Mouse (Mus musculus) liver, embryonic 14.5 days (tissue): ENCODE data around the gene Ccdc6. TPM values are rescaled to one million over a fixed set of nuclear protein-coding genes. Genes with fewer than 3 reads are reported as not detected.
A peak's percentile ranks its signal among the peaks of the same experiment; 100 is the strongest.

Experiments
- ATAC-seq: fragments of 200-750 bp; cut with Nextera tagmentation; 2 replicates; pipeline ENCODE4 v1.8.0; 2017; ENCODE audit warnings: moderate number of reproducible peaks, mild to moderate bottlenecking, moderate library complexity; ENCODE audit not compliant: insufficient read depth
- DNase-seq, 3 experiments: peaks; one replicate each; pipeline ENCODE4 v3.0.0-alpha.2; 2012 to 2013; ENCODE audit warnings: low read depth in 3 of 3, low spot score in 3 of 3
- H3K27ac ChIP-seq: fragments of 300-500 bp; sonication (generic); 2 replicates; pipeline ENCODE4 v1.5.1; 2014; ENCODE audit warnings: moderate library complexity, mild to moderate bottlenecking, control low read depth, inconsistent platforms
- H3K27me3 ChIP-seq: fragments of 300-500 bp; sonication (generic); 2 replicates; pipeline ENCODE4 v1.6.1; 2014; ENCODE audit warnings: mild to moderate bottlenecking, low read length, moderate library complexity; ENCODE audit not compliant: control insufficient read depth, insufficient read depth
- H3K36me3 ChIP-seq: fragments of 300-500 bp; sonication (generic); replicated peaks from 2 replicates; pipeline ENCODE4 v1.6.1; 2014; ENCODE audit warnings: low read depth; ENCODE audit not compliant: control insufficient read depth, insufficient read depth
- H3K4me1 ChIP-seq, 2 experiments: fragments of 200-500 bp in 1 of 2; fragments of 300-500 bp in 1 of 2; sonication (generic) in 1 of 2; replicated peaks; 2 replicates each; pipeline ENCODE4 v1.6.1; 2012 to 2014; ENCODE audit warnings: antibody characterized with exemption in 1 of 2, inconsistent platforms in 1 of 2, low read length in 1 of 2; ENCODE audit not compliant: control insufficient read depth in 2 of 2, insufficient read depth in 2 of 2
- H3K4me2 ChIP-seq: fragments of 300-500 bp; sonication (generic); 2 replicates; pipeline ENCODE4 v1.6.1; 2014; ENCODE audit warnings: low read depth, mild to moderate bottlenecking, control low read depth, moderate library complexity
- H3K4me3 ChIP-seq, 2 experiments: fragments of 200-500 bp in 1 of 2; fragments of 300-500 bp in 1 of 2; sonication (generic) in 1 of 2; 2 replicates each; pipeline ENCODE4 v1.5.1; 2012 to 2014; ENCODE audit warnings: low read depth in 2 of 2, low read length in 2 of 2, mild to moderate bottlenecking in 2 of 2, control low read depth in 1 of 2, inconsistent platforms in 1 of 2, moderate library complexity in 1 of 2; ENCODE audit not compliant: insufficient read depth in 1 of 2
- H3K9ac ChIP-seq: fragments of 300-500 bp; sonication (generic); replicated peaks from 2 replicates; pipeline ENCODE4 v1.6.1; 2014; ENCODE audit warnings: mild to moderate bottlenecking, control low read depth, moderate library complexity
- H3K9me3 ChIP-seq: fragments of 300-500 bp; sonication (generic); 2 replicates; pipeline ENCODE4 v1.6.1; 2016; ENCODE audit warnings: low read length, mixed read lengths; ENCODE audit not compliant: control insufficient read depth
- CTCF ChIP-seq: IDR thresholded peaks from 2 replicates; pipeline ENCODE4 v1.5.1; 2016; ENCODE audit warnings: antibody characterized with exemption, low read depth, control low read depth
- EP300 ChIP-seq: IDR thresholded peaks from 2 replicates; pipeline ENCODE4 v1.6.1; 2016; ENCODE audit warnings: antibody characterized with exemption, low read depth
- WGBS: fragments of 180-500 bp; shearing (Covaris S2); extraction: QIAGEN DNeasy Blood & Tissue Kit; methylation state at CpG from one replicate; pipeline ENCODE4 v1.1.7; 2014; ENCODE audit not compliant: insufficient replicate concordance; 5-methylcytosine and 5-hydroxymethylcytosine counted together
- polyA plus RNA-seq, 2 experiments: library from polyadenylated mRNA; depleted of rRNA in 1 of 2; stranded (reverse) in 1 of 2; unstranded in 1 of 2; fragments of >200 nt; fragmentation: Nextera tagmentation in 1 of 2; extraction: Ambion mirVana in 1 of 2; gene quantifications; 2 replicates each; pipeline versions ENCODE4 v1.2.1 to v1.2.3; 2012 to 2014

The Ccdc6 gene
- polyA plus RNA-seq, 2 experiments, result 8.3 to 9.5 TPM

- peaks cover 0 to 3% of the 10 kb centered on the region in 2 experiments; a peak in 1 of 4 replicates for H3K4me1 ChIP-seq
- no peak overlapping the region for H3K4me2 ChIP-seq
- no peak for ATAC-seq
- WGBS, result 81% methylated on average over 13 of the region's 13 CpGs
- peaks cover 24% of the 10 kb centered on the region for H3K36me3 ChIP-seq
- TF ChIP-seq CTCF, result peak; percentile 29
- no peak for TF ChIP-seq EP300
- no peaks in the 10 kb centered on the region for H3K27me3 ChIP-seq
- no peak overlapping the region for H3K27ac ChIP-seq
- H3K4me3 ChIP-seq, result no peak overlapping the region
- no peak overlapping the region for H3K9ac ChIP-seq
- H3K9me3 ChIP-seq, result no peaks in the 10 kb centered on the region
- DNase-seq, result no peak
Observed at GRCm38 (mm10) chr10:70189864-70190263, 92.9 kb downstream of the Ccdc6 start.

DNA sequence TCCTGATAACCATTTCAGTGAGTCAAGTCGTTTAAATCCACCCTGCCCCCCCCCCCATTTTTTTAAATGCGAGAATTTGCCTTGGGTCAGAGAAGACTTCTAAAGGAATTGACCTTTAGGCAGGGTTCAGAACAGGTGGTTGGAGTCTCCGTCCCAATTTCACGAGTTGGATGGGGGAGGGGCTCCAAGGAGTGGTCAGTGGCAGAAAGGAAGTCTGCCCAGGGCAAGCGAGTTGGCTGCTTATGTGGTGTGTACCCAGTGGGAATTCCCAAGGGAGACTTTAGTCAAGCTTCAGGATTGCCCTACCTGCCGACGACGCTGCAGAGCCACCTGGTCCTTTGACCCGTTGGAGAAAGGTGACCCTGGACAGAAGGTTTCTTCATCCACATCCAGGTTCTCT lies 97.4 kb downstream of the Ccdc6 start:
- no peak for TF ChIP-seq CTCF
- TF ChIP-seq EP300, result no peak
- 67% methylated on average over 9 of the region's 9 CpGs for WGBS

DNA sequence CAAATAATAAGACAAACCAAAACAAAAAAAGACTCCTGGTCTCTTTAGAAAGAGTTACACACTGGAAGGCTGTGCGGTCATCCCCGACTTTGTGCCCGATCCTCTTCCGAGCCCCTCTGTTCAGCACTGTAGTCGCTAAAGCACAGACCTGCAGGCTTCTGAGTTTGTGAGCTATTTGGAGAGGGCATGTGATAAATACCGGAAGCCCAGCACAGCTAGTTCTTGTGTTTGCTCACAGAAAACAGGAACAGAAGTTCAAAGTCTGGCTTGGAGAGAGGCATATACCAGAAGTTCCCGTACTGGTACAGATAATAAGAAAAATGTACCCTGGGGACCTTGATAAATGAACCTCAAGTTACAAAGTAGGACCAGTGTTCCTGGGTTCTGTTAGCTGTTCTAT lies 98.4 kb downstream of the Ccdc6 start:
- Histone ChIP-seq H3K27me3 (no peaks in the 10 kb centered on the region), H3K27ac (peak overlapping the region; percentile 22; the same call in 1 of the 2 replicates), H3K4me2 (peak overlapping the region; percentile 20; the same call in 1 of the 2 replicates), H3K9me3 (no peaks in the 10 kb centered on the region), H3K36me3 (peaks cover 2% of the 10 kb centered on the region), H3K4me1 (peaks cover 0 to 16% of the 10 kb centered on the region in 2 experiments; a peak in 2 of 4 replicates), H3K9ac (no peak overlapping the region), H3K4me3 (no peak overlapping the region)
- TF ChIP-seq CTCF, result no peak
- no peak for TF ChIP-seq EP300
- ATAC-seq (peak; percentile 42; the same call in 1 of the 2 replicates), DNase-seq (peak in 2 of 3 experiments; percentile 13 to 17)
- WGBS, result 37% methylated on average over 7 of the region's 7 CpGs

More for the DNA sequence above, 97.4 kb downstream of the Ccdc6 start:
- Histone ChIP-seq H3K4me1 (peaks cover 0 to 16% of the 10 kb centered on the region in 2 experiments; a peak in 2 of 4 replicates), H3K27me3 (no peaks in the 10 kb centered on the region), H3K36me3 (peaks cover 9% of the 10 kb centered on the region), H3K4me3 (no peak overlapping the region), H3K9me3 (no peaks in the 10 kb centered on the region), H3K27ac (no peak overlapping the region), H3K9ac (no peak overlapping the region), H3K4me2 (no peak overlapping the region)
- ATAC-seq (no peak), DNase-seq (no peak)

DNA sequence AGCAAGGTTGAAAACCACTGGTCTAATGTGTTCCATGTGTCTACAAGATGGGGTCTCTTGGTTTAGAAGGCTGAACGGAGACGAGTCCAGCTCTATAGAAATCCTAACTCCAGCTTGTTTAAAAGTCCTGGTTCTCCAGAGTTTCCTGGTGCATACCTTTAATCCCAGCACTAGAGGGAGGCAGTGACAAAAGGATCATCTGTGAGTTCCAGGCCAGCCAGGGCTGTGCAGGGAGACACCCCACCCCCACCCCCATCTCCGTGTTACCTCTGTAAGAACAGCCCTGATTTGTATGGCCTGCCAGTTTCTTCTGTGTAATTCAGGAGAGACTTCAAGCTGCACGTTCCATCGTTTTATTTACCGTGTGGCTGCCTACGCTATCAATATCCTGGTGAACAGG lies 98.9 kb downstream of the Ccdc6 start:
- no peak overlapping the region for H3K9ac ChIP-seq

DNA sequence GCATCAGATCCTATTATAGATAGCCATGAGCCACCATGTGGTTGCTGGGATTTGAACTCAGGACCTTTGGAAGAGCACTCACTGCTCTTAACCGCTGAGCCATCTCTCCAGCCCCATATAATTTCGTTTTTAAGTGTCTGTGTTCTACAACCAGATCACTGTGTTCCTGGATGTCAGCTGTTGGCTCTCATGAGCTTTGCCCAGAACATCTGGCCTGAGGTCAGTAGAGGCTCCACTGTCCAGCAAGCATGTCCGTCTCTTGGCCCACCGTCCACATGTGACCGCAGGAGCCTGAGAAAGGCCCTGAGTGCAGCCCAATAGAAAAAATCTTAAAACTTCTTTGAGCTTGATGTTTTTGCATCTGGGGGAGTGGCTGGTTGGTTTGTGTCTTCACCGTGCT lies 99.7 kb downstream of the Ccdc6 start:
- H3K4me3 ChIP-seq, result no peak overlapping the region
- H3K4me2 ChIP-seq, result no peak overlapping the region
- DNase-seq, result no peak
- no peak for ATAC-seq
- H3K36me3 ChIP-seq, result no peaks in the 10 kb centered on the region; the same call in 1 of the 2 replicates
- WGBS, result 77% methylated on average over 6 of the region's 6 CpGs
- peaks cover 0 to 18% of the 10 kb centered on the region in 2 experiments; a peak in 2 of 4 replicates for H3K4me1 ChIP-seq
- no peak overlapping the region for H3K9ac ChIP-seq
- H3K27ac ChIP-seq, result no peak overlapping the region
- TF ChIP-seq EP300, result no peak
- TF ChIP-seq CTCF, result no peak
- H3K27me3 ChIP-seq, result no peaks in the 10 kb centered on the region
- H3K9me3 ChIP-seq, result no peaks in the 10 kb centered on the region

More for the DNA sequence above, 98.9 kb downstream of the Ccdc6 start:
- WGBS, result 38% methylated on average over 7 of the region's 7 CpGs
- H3K4me3 ChIP-seq, result no peak overlapping the region
- ATAC-seq (peak; percentile 64), DNase-seq (no peak)
- H3K27me3 ChIP-seq, result no peaks in the 10 kb centered on the region
- H3K9me3 ChIP-seq, result no peaks in the 10 kb centered on the region
- H3K27ac ChIP-seq, result peak overlapping the region; percentile 22; the same call in 1 of the 2 replicates
- H3K4me2 ChIP-seq, result no peak overlapping the region; the same call in 1 of the 2 replicates
- TF ChIP-seq CTCF (peak; percentile 47), EP300 (no peak)
- peaks cover 2% of the 10 kb centered on the region for H3K36me3 ChIP-seq
- peaks cover 0 to 18% of the 10 kb centered on the region in 2 experiments; a peak in 2 of 4 replicates for H3K4me1 ChIP-seq
